Mouse (Mus musculus): ENCODE data around the gene Tex2. TPM values are rescaled to one million over a fixed set of nuclear protein-coding genes. Genes with fewer than 3 reads are reported as not detected.

Gene Tex2
- polyA plus RNA-seq, 1 experiment from 2014 or later: 29.5 TPM

DNA sequence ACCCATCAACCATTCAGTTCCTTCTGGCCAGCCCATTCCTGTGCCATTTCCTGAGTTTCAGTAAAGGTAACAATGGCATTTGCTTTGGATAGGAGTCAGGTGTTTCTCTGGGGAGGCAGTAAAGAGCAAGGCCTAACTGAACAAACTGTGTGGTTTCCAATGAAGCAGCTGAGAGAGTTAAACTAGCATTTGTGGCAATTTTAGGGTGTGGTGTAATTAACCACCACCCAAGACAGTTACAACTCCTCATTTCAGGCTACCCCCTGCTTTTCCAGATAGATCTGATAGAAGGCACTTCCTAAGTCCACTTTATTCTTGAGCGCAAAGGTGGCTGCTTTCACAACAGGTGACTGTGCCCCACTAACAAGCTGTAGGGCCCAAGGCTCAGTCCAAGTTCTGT is 144.7 kb downstream of the Tex2 start:
- Histone ChIP-seq H3K36me3 (ENCODE audit: control insufficient read depth, insufficient read depth, low read length) (no peaks in the 10 kb centered on the region), H3K9me3 (ENCODE audit: control insufficient read depth, low read length) (no peaks in the 10 kb centered on the region), H3K9ac (ENCODE audit: low read depth, low read length) (no peak overlapping the region), H3K4me3 (ENCODE audit: low read length) (no peak overlapping the region), H3K4me1 (ENCODE audit: control insufficient read depth, insufficient read depth, low read depth, low read length) (no peaks in the 10 kb centered on the region), H3K27me3 (replicated peaks; ENCODE audit: control insufficient read depth, insufficient read depth, low read length) (no peaks in the 10 kb centered on the region), H3K27ac (ENCODE audit: low read depth, low read length) (no peak overlapping the region), H3K4me2 (ENCODE audit: low read length) (no peak overlapping the region)
- ATAC-seq: no peak
- 96% methylated on average over 1 of the region's 1 CpGs for WGBS

DNA sequence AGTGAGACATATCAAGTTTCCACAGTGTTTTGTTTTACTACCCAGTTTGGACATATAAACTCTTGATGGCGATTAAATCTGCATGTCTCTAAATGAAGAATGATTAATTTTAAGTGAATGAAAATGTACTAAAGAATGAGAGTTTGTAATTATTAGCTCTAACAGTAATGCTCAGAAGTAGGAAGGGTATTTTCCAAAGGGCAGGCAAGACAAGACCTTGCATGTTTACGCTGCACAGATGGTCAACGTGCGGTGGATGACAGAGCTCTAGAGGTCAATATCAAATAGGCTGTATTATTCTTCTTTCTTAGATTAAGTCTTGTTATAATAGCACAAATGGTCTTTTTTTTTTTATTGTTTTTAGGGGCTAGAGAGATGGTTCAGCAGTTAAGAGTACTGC is 147.3 kb downstream of the Tex2 start:
- no peak overlapping the region for H3K4me2 ChIP-seq (ENCODE audit: low read length)
- H3K4me3 ChIP-seq (ENCODE audit: low read length): no peak overlapping the region
- no peaks in the 10 kb centered on the region for H3K4me1 ChIP-seq (ENCODE audit: control insufficient read depth, insufficient read depth, low read depth, low read length)
- no peaks in the 10 kb centered on the region for H3K9me3 ChIP-seq (ENCODE audit: control insufficient read depth, low read length)
- H3K27ac ChIP-seq (ENCODE audit: low read depth, low read length): no peak overlapping the region
- no peak overlapping the region for H3K9ac ChIP-seq (ENCODE audit: low read depth, low read length)
- H3K36me3 ChIP-seq (ENCODE audit: control insufficient read depth, insufficient read depth, low read length): no peaks in the 10 kb centered on the region
- H3K27me3 ChIP-seq (replicated peaks; ENCODE audit: control insufficient read depth, insufficient read depth, low read length): no peaks in the 10 kb centered on the region
- WGBS: 88% methylated on average over 4 of the region's 4 CpGs
- no peak for ATAC-seq

DNA sequence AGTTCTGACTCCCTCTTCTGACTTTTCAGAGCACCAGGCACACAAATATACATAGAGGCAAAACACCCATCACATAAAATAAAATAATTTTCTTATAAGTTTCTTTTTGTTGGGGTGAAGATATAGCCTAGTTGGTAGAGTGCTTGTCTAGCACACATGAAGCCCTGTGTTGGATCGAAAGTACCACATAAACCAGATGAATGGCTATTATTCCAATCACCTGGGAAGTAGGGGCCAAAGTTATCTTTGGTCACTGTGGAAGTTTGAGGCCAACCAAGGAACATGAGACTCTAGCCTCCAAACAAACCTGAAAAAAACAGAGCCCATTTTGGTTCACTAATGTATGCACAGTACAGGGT is 147.7 kb downstream of the Tex2 start:
- Histone ChIP-seq H3K4me3 (ENCODE audit: low read length) (no peak overlapping the region), H3K4me1 (ENCODE audit: control insufficient read depth, insufficient read depth, low read depth, low read length) (no peaks in the 10 kb centered on the region), H3K9me3 (ENCODE audit: control insufficient read depth, low read length) (no peaks in the 10 kb centered on the region), H3K4me2 (ENCODE audit: low read length) (no peak overlapping the region), H3K27ac (ENCODE audit: low read depth, low read length) (no peak overlapping the region), H3K9ac (ENCODE audit: low read depth, low read length) (no peak overlapping the region), H3K27me3 (replicated peaks; ENCODE audit: control insufficient read depth, insufficient read depth, low read length) (no peaks in the 10 kb centered on the region), H3K36me3 (ENCODE audit: control insufficient read depth, insufficient read depth, low read length) (no peaks in the 10 kb centered on the region)
- WGBS: 95% methylated on average over 1 of the region's 1 CpGs
- ATAC-seq: no peak

DNA sequence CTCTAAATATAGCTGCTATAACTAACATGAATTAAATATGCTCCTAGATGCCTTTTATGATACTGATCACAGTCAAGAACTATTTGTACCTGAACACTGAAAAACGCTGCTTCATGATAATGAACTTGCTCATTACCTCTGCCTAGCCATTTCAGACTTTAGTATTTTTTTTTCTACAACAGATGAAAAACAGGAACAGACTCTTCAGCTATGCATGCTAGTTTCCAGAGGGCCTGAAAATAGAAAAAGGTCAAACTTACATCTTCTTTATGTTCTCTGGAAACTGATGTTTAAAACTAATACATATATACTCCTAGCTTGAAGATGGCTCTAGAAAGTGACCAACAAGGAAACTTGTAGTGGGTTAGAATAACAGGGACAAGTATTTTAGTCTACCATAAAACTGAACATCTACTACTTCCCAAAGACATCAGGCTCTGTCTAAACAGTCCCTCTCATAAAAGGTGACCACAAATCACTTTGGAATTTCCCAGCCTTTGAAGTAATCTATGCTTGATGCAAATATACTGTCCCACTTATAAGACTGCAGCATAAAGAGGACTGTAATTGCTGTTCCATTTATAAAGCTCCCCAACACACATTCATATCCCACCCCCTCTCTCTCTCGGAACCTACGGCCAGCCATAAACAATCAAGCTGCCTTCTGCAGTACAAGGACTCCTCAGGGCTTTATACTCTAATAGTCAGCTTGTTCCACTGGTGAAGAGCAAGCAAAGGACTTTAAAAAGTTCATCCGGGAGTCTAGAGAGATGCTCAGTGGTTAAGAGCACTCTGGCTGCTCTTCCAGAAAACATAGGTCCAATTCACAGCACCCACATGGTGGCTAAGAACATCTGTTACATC is 148.3 kb downstream of the Tex2 start:
- Histone ChIP-seq H3K27me3 (replicated peaks; ENCODE audit: control insufficient read depth, insufficient read depth, low read length) (no peaks in the 10 kb centered on the region), H3K4me2 (ENCODE audit: low read length) (no peak overlapping the region), H3K9me3 (ENCODE audit: control insufficient read depth, low read length) (no peaks in the 10 kb centered on the region), H3K27ac (ENCODE audit: low read depth, low read length) (no peak overlapping the region), H3K36me3 (ENCODE audit: control insufficient read depth, insufficient read depth, low read length) (no peaks in the 10 kb centered on the region), H3K9ac (ENCODE audit: low read depth, low read length) (no peak overlapping the region), H3K4me3 (ENCODE audit: low read length) (no peak overlapping the region), H3K4me1 (ENCODE audit: control insufficient read depth, insufficient read depth, low read depth, low read length) (no peaks in the 10 kb centered on the region)
- WGBS: 75% methylated on average over 4 of the region's 4 CpGs
- ATAC-seq: no peak

DNA sequence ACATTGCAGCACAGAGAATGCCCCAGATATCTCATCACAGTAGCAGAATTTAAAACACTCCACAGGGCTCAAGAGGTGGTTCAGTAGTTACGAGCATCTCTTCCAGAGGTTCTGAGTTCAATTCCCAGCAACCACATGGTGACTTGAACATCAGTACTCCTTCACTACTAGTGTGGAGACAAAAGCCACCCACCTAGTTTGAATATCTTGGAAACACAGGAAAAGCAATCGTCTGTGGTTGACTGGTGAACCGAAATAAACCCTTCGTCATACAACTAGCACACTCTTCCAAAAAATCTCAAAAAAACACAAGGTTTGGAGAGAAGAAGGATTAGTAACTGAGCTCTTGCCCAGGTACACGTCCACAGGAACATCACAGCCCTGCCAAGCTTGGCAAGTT is 149.4 kb downstream of the Tex2 start:
- no peak for ATAC-seq
- no peak overlapping the region for H3K9ac ChIP-seq (ENCODE audit: low read depth, low read length)
- H3K4me3 ChIP-seq (ENCODE audit: low read length): no peak overlapping the region
- H3K9me3 ChIP-seq (ENCODE audit: control insufficient read depth, low read length): no peaks in the 10 kb centered on the region
- no peaks in the 10 kb centered on the region for H3K4me1 ChIP-seq (ENCODE audit: control insufficient read depth, insufficient read depth, low read depth, low read length)
- 62% methylated on average over 5 of the region's 5 CpGs for WGBS
- no peak overlapping the region for H3K27ac ChIP-seq (ENCODE audit: low read depth, low read length)
- no peaks in the 10 kb centered on the region for H3K27me3 ChIP-seq (replicated peaks; ENCODE audit: control insufficient read depth, insufficient read depth, low read length)
- no peak overlapping the region for H3K4me2 ChIP-seq (ENCODE audit: low read length)
- H3K36me3 ChIP-seq (ENCODE audit: control insufficient read depth, insufficient read depth, low read length): no peaks in the 10 kb centered on the region

DNA sequence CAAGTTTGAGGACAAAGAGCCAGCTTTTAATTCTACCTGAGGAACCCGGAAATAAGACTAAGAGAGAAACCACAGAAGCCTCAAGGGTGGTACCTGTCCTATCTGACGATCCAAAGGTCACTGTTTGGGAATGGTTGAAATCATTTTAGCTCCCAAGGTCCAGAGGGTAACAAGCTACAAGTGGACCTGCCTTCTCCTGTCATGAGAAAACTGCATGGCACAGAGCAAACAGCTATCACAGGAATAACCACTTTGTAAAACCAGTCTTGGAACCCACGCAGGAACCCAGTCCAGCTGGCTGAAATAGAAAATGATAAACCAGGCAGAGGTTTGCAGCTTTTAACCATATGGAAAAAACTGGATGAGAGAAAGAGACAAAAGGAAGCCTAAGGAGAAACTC is 150.9 kb downstream of the Tex2 start:
- no peak for ATAC-seq
- H3K9me3 ChIP-seq (ENCODE audit: control insufficient read depth, low read length): no peaks in the 10 kb centered on the region
- H3K27ac ChIP-seq (ENCODE audit: low read depth, low read length): no peak overlapping the region
- H3K4me1 ChIP-seq (ENCODE audit: control insufficient read depth, insufficient read depth, low read depth, low read length): no peaks in the 10 kb centered on the region
- 91% methylated on average over 3 of the region's 3 CpGs for WGBS
- H3K36me3 ChIP-seq (ENCODE audit: control insufficient read depth, insufficient read depth, low read length): no peaks in the 10 kb centered on the region
- no peaks in the 10 kb centered on the region for H3K27me3 ChIP-seq (replicated peaks; ENCODE audit: control insufficient read depth, insufficient read depth, low read length)
- no peak overlapping the region for H3K4me3 ChIP-seq (ENCODE audit: low read length)
- no peak overlapping the region for H3K9ac ChIP-seq (ENCODE audit: low read depth, low read length)
- no peak overlapping the region for H3K4me2 ChIP-seq (ENCODE audit: low read length)

DNA sequence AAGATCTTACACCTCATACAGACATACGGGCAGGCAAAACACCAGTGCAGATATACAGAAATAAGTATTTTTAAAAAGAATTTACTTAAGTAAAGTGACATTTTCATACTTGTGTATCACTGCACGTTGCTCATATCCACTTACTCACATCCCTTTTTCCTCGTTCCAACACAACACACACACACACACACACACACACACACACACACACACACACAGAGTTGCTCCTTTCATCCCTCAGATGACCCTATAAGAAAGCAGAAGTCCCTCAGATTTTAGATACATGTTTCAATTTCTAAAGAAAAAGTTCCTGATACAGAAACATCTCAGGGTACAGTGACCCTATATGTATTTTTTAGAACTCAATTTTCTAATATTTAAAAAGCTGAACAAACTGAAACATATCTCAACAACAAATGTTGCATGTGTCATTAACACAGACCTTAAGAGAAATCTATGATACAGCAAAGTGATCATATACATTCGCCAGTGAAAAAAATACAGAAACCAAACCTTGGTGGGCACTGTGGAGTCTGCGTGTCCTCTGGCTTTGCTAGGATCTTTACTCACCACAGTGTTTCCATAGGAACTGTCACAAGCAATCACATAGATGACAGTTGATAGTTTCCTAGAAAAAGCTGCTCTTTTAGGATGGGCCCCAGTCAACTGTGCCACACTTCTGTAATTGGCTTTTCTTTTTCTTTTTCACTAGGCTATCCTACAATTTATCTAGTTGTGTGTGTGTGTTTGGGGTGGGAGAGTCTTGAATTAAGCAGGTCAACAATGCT is 151.9 kb downstream of the Tex2 start:
- 83% methylated on average over 5 of the region's 5 CpGs for WGBS

DNA sequence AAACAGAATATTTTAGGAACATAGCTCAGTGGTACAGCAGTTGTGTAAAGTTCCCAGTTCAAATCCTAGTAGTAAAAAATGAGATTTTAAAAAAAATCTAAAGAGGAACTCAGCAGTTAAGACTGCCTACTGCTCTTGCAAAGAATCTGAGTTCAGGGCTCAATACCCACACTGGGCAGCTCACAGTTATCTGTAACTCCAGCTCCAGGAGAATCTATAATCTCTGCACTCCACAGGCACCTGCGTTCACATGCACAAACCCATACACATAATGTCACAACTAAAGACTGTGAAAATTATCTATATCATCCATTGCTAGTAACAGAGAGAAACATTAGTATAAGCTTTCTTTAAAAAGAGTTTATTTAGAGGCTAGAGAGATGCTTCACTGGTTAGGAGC is 152.6 kb downstream of the Tex2 start:
- no peaks in the 10 kb centered on the region for H3K4me1 ChIP-seq (ENCODE audit: control insufficient read depth, insufficient read depth, low read depth, low read length)
- no peak overlapping the region for H3K9ac ChIP-seq (ENCODE audit: low read depth, low read length)
- H3K36me3 ChIP-seq (ENCODE audit: control insufficient read depth, insufficient read depth, low read length): no peaks in the 10 kb centered on the region
- no peak overlapping the region for H3K27ac ChIP-seq (ENCODE audit: low read depth, low read length)
- WGBS: 94% methylated on average over 1 of the region's 1 CpGs
- no peak for ATAC-seq
- no peaks in the 10 kb centered on the region for H3K9me3 ChIP-seq (ENCODE audit: control insufficient read depth, low read length)
- no peaks in the 10 kb centered on the region for H3K27me3 ChIP-seq (replicated peaks; ENCODE audit: control insufficient read depth, insufficient read depth, low read length)
- no peak overlapping the region for H3K4me2 ChIP-seq (ENCODE audit: low read length)
- H3K4me3 ChIP-seq (ENCODE audit: low read length): no peak overlapping the region

More for the DNA sequence above, 151.9 kb downstream of the Tex2 start:
- no peak for ATAC-seq
- H3K4me3 ChIP-seq (ENCODE audit: low read length): no peak overlapping the region
- no peaks in the 10 kb centered on the region for H3K36me3 ChIP-seq (ENCODE audit: control insufficient read depth, insufficient read depth, low read length)
- H3K9me3 ChIP-seq (ENCODE audit: control insufficient read depth, low read length): no peaks in the 10 kb centered on the region
- no peak overlapping the region for H3K27ac ChIP-seq (ENCODE audit: low read depth, low read length)
- H3K9ac ChIP-seq (ENCODE audit: low read depth, low read length): no peak overlapping the region
- no peaks in the 10 kb centered on the region for H3K27me3 ChIP-seq (replicated peaks; ENCODE audit: control insufficient read depth, insufficient read depth, low read length)
- no peak overlapping the region for H3K4me2 ChIP-seq (ENCODE audit: low read length)
- no peaks in the 10 kb centered on the region for H3K4me1 ChIP-seq (ENCODE audit: control insufficient read depth, insufficient read depth, low read depth, low read length)

DNA sequence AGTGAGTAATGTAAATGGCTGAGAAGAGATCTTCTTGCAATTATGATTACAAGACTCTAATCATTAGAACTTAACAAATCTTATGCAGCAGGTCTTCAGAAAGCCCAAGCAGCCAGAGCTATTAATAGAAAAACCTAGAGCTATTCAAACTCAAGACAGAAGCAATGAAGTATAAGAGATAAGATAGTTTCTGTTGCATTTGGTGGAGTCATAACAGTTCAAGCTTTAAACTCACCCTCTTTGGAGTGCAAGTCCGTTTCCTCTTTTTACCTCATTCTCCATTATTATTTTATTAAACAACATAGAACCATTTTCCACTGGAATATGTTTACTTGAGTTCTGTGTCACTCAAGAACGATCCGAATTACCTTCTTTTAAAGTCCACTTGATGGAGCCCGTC is 154.7 kb downstream of the Tex2 start:
- H3K4me2 ChIP-seq (ENCODE audit: low read length): no peak overlapping the region
- H3K4me1 ChIP-seq (ENCODE audit: control insufficient read depth, insufficient read depth, low read depth, low read length): no peaks in the 10 kb centered on the region
- no peak overlapping the region for H3K4me3 ChIP-seq (ENCODE audit: low read length)
- H3K27me3 ChIP-seq (replicated peaks; ENCODE audit: control insufficient read depth, insufficient read depth, low read length): no peaks in the 10 kb centered on the region
- no peaks in the 10 kb centered on the region for H3K9me3 ChIP-seq (ENCODE audit: control insufficient read depth, low read length)
- WGBS: 92% methylated on average over 4 of the region's 4 CpGs
- H3K9ac ChIP-seq (ENCODE audit: low read depth, low read length): no peak overlapping the region
- ATAC-seq: no peak
- H3K36me3 ChIP-seq (ENCODE audit: control insufficient read depth, insufficient read depth, low read length): no peaks in the 10 kb centered on the region
- H3K27ac ChIP-seq (ENCODE audit: low read depth, low read length): no peak overlapping the region
